Mouse (Mus musculus) thymus, adult 2 months (tissue): ENCODE data around the gene Dgki. TPM values are rescaled to one million over a fixed set of nuclear protein-coding genes. Genes with fewer than 3 reads are reported as not detected.

Experiments
- DNase-seq: peaks from one replicate; pipeline ENCODE4 v3.0.0; 2021
- H3K27ac ChIP-seq: fragments of 200-500 bp; 2 replicates; pipeline ENCODE4 v1.5.1; 2012; ENCODE audit warnings: low read length, control low read depth; ENCODE audit not compliant: control insufficient read depth, insufficient read depth
- H3K27me3 ChIP-seq: fragments of 200-500 bp; 2 replicates; pipeline ENCODE4 v1.6.1; 2012; ENCODE audit warnings: mild to moderate bottlenecking, low read length, moderate library complexity, mixed read lengths; ENCODE audit not compliant: control insufficient read depth, insufficient read depth
- H3K36me3 ChIP-seq: fragments of 200-500 bp; 2 replicates; pipeline ENCODE4 v1.6.1; 2012; ENCODE audit warnings: mild to moderate bottlenecking, low read length, moderate library complexity; ENCODE audit not compliant: control insufficient read depth, insufficient read depth
- H3K4me1 ChIP-seq: fragments of 200-500 bp; replicated peaks from 2 replicates; pipeline ENCODE4 v1.6.1; 2012; ENCODE audit warnings: low read length; ENCODE audit not compliant: control insufficient read depth, insufficient read depth
- H3K4me3 ChIP-seq: fragments of 200-500 bp; 2 replicates; pipeline ENCODE4 v1.5.1; 2012; ENCODE audit warnings: mild to moderate bottlenecking, low read length, control low read depth, moderate library complexity; ENCODE audit not compliant: control insufficient read depth, insufficient read depth
- CTCF ChIP-seq: fragments of 200-500 bp; IDR thresholded peaks from 2 replicates; pipeline ENCODE4 v1.5.1; 2012; ENCODE audit warnings: mild to moderate bottlenecking, control low read depth, low read length, moderate library complexity, borderline replicate concordance; ENCODE audit not compliant: control insufficient read depth, poor library complexity, insufficient read depth; ENCODE audit errors: extremely low read depth
- POLR2A ChIP-seq: fragments of 200-500 bp; IDR thresholded peaks from 2 replicates; pipeline ENCODE4 v1.6.1; 2012; ENCODE audit warnings: mild to moderate bottlenecking, low read length, control low read depth, moderate library complexity; ENCODE audit not compliant: control insufficient read depth, poor library complexity, insufficient read depth; ENCODE audit errors: extremely low read depth
- WGBS: fragments of 180-500 bp; shearing (Covaris S2); methylation state at CpG from one replicate; pipeline ENCODE4 v1.1.7; 2018; 5-methylcytosine and 5-hydroxymethylcytosine counted together
- polyA plus RNA-seq: library from polyadenylated mRNA; depleted of rRNA; stranded (reverse); fragments of >200 nt; gene quantifications from 2 replicates; pipeline ENCODE4 v1.2.3, GENCODE M21; 2012

The Dgki gene
- polyA plus RNA-seq, 1 experiment = 0.15 TPM

GRCm38 (mm10) chr6:37284879-37285278, 15.1 kb downstream of the Dgki start:
- DNase-seq = no peak
- WGBS = 45% methylated on average over 9 of the region's 9 CpGs
- no peaks in the 10 kb centered on the region for H3K27me3 ChIP-seq
- H3K27ac ChIP-seq = no peak overlapping the region
- no peaks in the 10 kb centered on the region for H3K4me1 ChIP-seq
- no peak for TF ChIP-seq CTCF
- TF ChIP-seq POLR2A = no peak
- H3K36me3 ChIP-seq = no peaks in the 10 kb centered on the region
- H3K4me3 ChIP-seq = no peak overlapping the region

GRCm38 (mm10) chr6:37283336-37283735, 16.6 kb downstream of the Dgki start:
- Histone ChIP-seq H3K27ac (no peak overlapping the region), H3K36me3 (no peaks in the 10 kb centered on the region), H3K4me1 (no peaks in the 10 kb centered on the region), H3K4me3 (no peak overlapping the region), H3K27me3 (no peaks in the 10 kb centered on the region)
- WGBS = 78% methylated on average over 2 of the region's 2 CpGs
- no peak for TF ChIP-seq CTCF
- TF ChIP-seq POLR2A = no peak
- no peak for DNase-seq

GRCm38 (mm10) chr6:37282659-37283058, 17.3 kb downstream of the Dgki start:
- Histone ChIP-seq H3K4me3 (no peak overlapping the region), H3K27me3 (no peaks in the 10 kb centered on the region), H3K27ac (no peak overlapping the region), H3K4me1 (no peaks in the 10 kb centered on the region), H3K36me3 (no peaks in the 10 kb centered on the region)
- TF ChIP-seq CTCF = no peak
- TF ChIP-seq POLR2A = no peak
- DNase-seq = no peak
- 44% methylated on average over 1 of the region's 1 CpGs for WGBS

- no peak overlapping the region for H3K27ac ChIP-seq
- TF ChIP-seq POLR2A (no peak), CTCF (no peak)
- DNase-seq = no peak
- no peaks in the 10 kb centered on the region for H3K27me3 ChIP-seq
- no peaks in the 10 kb centered on the region for H3K36me3 ChIP-seq
- no peaks in the 10 kb centered on the region for H3K4me1 ChIP-seq
- 79% methylated on average over 6 of the region's 6 CpGs for WGBS
- H3K4me3 ChIP-seq = no peak overlapping the region
Measured at GRCm38 (mm10) chr6:37276834-37277715, 22.9 kb downstream of the Dgki start.

- Histone ChIP-seq H3K4me3 (no peak overlapping the region), H3K36me3 (no peaks in the 10 kb centered on the region), H3K27ac (no peak overlapping the region), H3K4me1 (no peaks in the 10 kb centered on the region), H3K27me3 (no peaks in the 10 kb centered on the region)
- DNase-seq = no peak
- TF ChIP-seq POLR2A (no peak), CTCF (no peak)
- 92% methylated on average over 5 of the region's 5 CpGs for WGBS
Measured at GRCm38 (mm10) chr6:37276181-37276580, 23.8 kb downstream of the Dgki start.

- Histone ChIP-seq H3K4me1 (no peaks in the 10 kb centered on the region), H3K36me3 (no peaks in the 10 kb centered on the region), H3K27me3 (no peaks in the 10 kb centered on the region), H3K4me3 (no peak overlapping the region), H3K27ac (no peak overlapping the region)
- 90% methylated on average over 8 of the region's 8 CpGs for WGBS
- no peak for DNase-seq
- no peak for TF ChIP-seq POLR2A
- TF ChIP-seq CTCF = no peak
Measured at GRCm38 (mm10) chr6:37270905-37271591, 28.9 kb downstream of the Dgki start.

- H3K4me3 ChIP-seq = no peak overlapping the region
- no peak overlapping the region for H3K27ac ChIP-seq
- TF ChIP-seq CTCF (no peak), POLR2A (no peak)
- no peaks in the 10 kb centered on the region for H3K27me3 ChIP-seq
- 95% methylated on average over 6 of the region's 6 CpGs for WGBS
- H3K4me1 ChIP-seq = no peaks in the 10 kb centered on the region
- no peaks in the 10 kb centered on the region for H3K36me3 ChIP-seq
- no peak for DNase-seq
Measured at GRCm38 (mm10) chr6:37268589-37268988, 31.4 kb downstream of the Dgki start.
